Mouse (Mus musculus) splenic B cell, adult 2 months (primary cell): Measurements from ENCODE around the gene Rap1gap2.

ENCODE experiments used
- DNase-seq: peaks from one replicate; pipeline ENCODE4 v3.0.0-alpha.2; 2011; ENCODE audit warnings: low read depth, low spot score
- H3K27me3 ChIP-seq: 2 replicates; pipeline ENCODE4 v1.6.1; 2012; ENCODE audit warnings: mild to moderate bottlenecking, low read length, moderate library complexity, mixed read lengths; ENCODE audit not compliant: control insufficient read depth, poor library complexity, insufficient read depth, severe bottlenecking
- H3K36me3 ChIP-seq: 2 replicates; pipeline ENCODE4 v1.6.1; 2012; ENCODE audit warnings: mild to moderate bottlenecking, low read length, moderate library complexity, mixed read lengths; ENCODE audit not compliant: control insufficient read depth, poor library complexity, insufficient read depth, severe bottlenecking

The Rap1gap2 gene

GRCm38 (mm10) chr11:74569735-74570134, 41.0 kb downstream of the Rap1gap2 start:
- no peak for DNase-seq
- Histone ChIP-seq H3K36me3 (no peaks in the 10 kb centered on the region), H3K27me3 (no peaks in the 10 kb centered on the region)

- Histone ChIP-seq H3K36me3 (no peaks in the 10 kb centered on the region), H3K27me3 (no peaks in the 10 kb centered on the region)
- DNase-seq: no peak
Observed at GRCm38 (mm10) chr11:74568463-74568862, 42.3 kb downstream of the Rap1gap2 start.

- Histone ChIP-seq H3K36me3 (no peaks in the 10 kb centered on the region), H3K27me3 (no peaks in the 10 kb centered on the region)
- DNase-seq: no peak
Observed at GRCm38 (mm10) chr11:74568004-74568403, 42.7 kb downstream of the Rap1gap2 start.

GRCm38 (mm10) chr11:74566326-74566874, 44.3 kb downstream of the Rap1gap2 start:
- H3K36me3 ChIP-seq: no peaks in the 10 kb centered on the region
- DNase-seq: no peak

GRCm38 (mm10) chr11:74561392-74561791, 49.3 kb downstream of the Rap1gap2 start:
- Histone ChIP-seq H3K36me3 (no peaks in the 10 kb centered on the region), H3K27me3 (no peaks in the 10 kb centered on the region)
- DNase-seq: no peak

More at GRCm38 (mm10) chr11:74566326-74566874, 44.3 kb downstream of the Rap1gap2 start:
- no peaks in the 10 kb centered on the region for H3K27me3 ChIP-seq

- no peak for DNase-seq
- H3K36me3 ChIP-seq: no peaks in the 10 kb centered on the region
- H3K27me3 ChIP-seq: no peaks in the 10 kb centered on the region
Observed at GRCm38 (mm10) chr11:74560600-74561227, 50.0 kb downstream of the Rap1gap2 start.

GRCm38 (mm10) chr11:74559793-74560433, 50.8 kb downstream of the Rap1gap2 start:
- no peak for DNase-seq
- Histone ChIP-seq H3K27me3 (no peaks in the 10 kb centered on the region), H3K36me3 (no peaks in the 10 kb centered on the region)

- H3K27me3 ChIP-seq: no peaks in the 10 kb centered on the region
- no peaks in the 10 kb centered on the region for H3K36me3 ChIP-seq
- no peak for DNase-seq
Observed at GRCm38 (mm10) chr11:74558933-74559332, 51.8 kb downstream of the Rap1gap2 start.

GRCm38 (mm10) chr11:74557456-74558230, 53.1 kb downstream of the Rap1gap2 start:
- no peaks in the 10 kb centered on the region for H3K36me3 ChIP-seq
- no peaks in the 10 kb centered on the region for H3K27me3 ChIP-seq
- DNase-seq: no peak

- DNase-seq: peak; percentile 50
- no peaks in the 10 kb centered on the region for H3K27me3 ChIP-seq
Observed at GRCm38 (mm10) chr11:74555716-74556374, 54.9 kb downstream of the Rap1gap2 start.

GRCm38 (mm10) chr11:74554683-74555341, 55.9 kb downstream of the Rap1gap2 start:
- no peak for DNase-seq
- Histone ChIP-seq H3K27me3 (no peaks in the 10 kb centered on the region), H3K36me3 (no peaks in the 10 kb centered on the region)

More at GRCm38 (mm10) chr11:74555716-74556374, 54.9 kb downstream of the Rap1gap2 start:
- no peaks in the 10 kb centered on the region for H3K36me3 ChIP-seq

GRCm38 (mm10) chr11:74551568-74551967, 59.1 kb downstream of the Rap1gap2 start:
- Histone ChIP-seq H3K36me3 (no peaks in the 10 kb centered on the region), H3K27me3 (no peaks in the 10 kb centered on the region)
- no peak for DNase-seq

GRCm38 (mm10) chr11:74550615-74551102, 60.1 kb downstream of the Rap1gap2 start:
- Histone ChIP-seq H3K36me3 (no peaks in the 10 kb centered on the region), H3K27me3 (no peaks in the 10 kb centered on the region)
- DNase-seq: no peak
